Mouse (Mus musculus): ENCODE measurements at regions not wholly inside any gene's neighbourhood (a gene's known extent, or its start where the extent isn't known, plus 50 kb on each side); places are given as distances from the start of the nearest gene placed in this dataset.

DNA sequence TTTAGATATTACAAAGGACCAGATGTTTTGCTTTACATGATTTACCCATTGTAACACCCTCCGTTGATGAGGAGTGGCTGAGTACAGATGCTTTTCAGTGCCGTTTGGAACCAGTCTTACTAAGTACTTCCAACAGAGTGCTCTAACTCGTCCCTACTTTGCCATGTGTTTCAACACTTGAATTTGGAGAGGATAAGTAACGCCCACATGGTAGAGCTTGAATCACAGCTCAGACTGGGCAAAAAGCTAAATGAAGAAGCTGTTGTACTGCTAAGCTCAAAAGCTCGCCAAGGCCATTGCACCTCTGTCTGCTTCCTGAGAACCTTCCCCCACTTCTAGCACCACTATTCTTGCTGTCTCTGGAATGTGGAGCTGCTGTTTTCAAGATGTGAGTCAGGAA, 471.1 kb downstream of the Nfib start:
- DNase-seq (ENCODE audit: low read depth, low spot score) = no peak

DNA sequence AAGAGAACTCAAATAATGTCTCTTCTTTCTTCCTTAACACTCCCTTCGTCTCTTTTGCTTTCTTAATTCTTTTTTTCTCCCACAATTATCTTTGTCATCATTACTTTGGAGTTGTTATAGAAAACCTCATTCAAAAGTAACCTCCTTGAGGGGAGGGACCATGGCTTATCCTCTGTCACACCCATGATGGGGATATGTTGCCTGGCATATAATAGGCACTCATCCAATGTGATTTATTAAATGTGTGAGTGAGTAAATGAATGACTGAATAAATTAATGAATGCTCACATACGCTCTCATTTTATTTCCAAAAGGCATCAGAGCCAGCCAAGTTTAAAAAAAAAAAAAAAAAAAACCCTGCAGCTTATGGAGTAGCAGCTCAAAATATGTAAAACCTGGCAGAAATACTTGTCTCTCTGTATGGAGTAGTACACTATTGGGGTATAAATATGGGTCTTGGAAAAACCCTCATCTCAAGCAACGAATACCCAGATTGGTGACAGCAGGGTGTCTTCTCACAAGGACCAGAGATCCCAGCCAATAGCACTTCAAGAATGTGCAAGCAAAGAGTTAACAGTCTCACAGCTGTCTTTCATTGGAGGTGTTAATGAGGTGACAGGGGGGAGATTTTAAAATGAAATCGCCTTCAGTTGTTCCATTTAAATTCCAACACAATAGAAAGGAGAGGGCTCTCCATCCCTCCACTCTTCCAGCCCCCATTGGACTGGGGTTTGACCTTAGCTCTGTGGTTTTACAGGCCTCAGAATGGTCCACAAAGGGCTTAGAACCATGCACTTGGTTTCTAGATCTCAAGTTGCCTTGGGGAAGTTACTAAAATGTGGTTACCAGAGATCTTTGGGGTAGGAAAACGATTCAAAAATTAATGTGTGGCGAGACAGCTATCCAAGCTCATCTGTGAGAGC, 479.1 kb downstream of the Nfib start:
- DNase-seq (ENCODE audit: low read depth, low spot score) = no peak

DNA sequence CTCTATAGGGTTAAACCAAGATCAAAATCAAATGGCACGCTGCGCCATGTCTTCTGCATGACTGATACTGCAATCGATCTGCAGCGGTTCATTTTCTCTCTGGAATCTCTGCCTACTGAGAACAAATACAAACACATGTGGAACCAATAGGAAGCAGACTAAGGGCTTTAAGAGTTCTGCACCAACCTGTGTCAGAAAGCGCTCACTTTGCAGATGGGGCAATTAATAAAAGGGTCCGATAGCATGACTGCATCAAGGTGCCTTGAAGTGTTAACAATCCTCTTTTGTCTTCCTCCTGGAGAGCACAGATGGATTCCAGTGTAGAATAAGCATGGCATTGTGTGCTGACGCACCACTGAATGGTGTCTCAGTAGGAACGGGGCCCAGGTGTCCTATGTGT, 484.8 kb downstream of the Nfib start:
- no peak for DNase-seq (ENCODE audit: low read depth, low spot score)

DNA sequence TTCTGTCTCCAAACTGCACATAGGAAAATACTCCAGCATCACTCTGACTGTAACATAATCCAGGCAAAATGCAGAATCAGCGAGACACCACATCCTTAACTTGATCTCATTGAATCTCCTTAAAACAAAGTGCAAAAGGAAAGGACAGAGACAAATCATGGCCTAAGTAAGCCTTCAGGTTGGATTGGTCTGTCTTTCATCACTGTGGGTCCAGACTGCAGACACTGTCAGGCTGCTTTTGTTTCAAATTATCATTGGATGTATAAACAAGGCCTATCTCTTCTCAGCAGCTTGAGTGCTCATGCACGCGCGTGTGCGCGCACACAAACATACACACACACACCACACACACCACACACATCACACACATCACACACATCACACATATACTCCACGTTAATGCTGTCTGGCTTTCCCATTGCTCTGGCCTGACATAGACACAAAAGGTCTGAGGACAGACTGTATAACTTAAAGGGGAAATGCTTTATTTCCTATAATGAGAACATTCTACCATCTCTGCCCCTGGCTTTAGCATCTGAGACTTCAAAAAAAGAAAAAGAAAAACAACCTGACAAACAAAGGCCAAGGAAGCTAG, 485.3 kb downstream of the Nfib start:
- DNase-seq (ENCODE audit: low read depth, low spot score) = no peak

DNA sequence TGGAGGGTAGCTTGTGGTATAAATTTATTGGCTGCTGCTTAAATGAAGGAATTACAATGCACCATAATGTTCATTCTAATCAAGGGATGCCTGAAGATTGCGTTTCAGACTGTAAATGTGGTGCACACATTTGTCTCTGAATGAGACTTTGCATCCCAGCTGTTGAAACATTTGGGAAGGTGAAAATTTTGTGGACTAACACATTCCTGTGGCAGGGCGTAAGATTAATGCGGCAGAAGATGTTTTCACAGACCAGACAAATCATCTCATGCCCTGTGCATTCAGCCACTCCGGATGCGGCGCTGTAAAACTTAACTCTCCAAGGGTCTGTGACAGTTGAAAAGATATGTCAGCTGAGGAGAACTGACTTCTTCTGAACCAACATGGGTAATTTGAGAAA, 486.9 kb downstream of the Nfib start:
- no peak for DNase-seq (ENCODE audit: low read depth, low spot score)

DNA sequence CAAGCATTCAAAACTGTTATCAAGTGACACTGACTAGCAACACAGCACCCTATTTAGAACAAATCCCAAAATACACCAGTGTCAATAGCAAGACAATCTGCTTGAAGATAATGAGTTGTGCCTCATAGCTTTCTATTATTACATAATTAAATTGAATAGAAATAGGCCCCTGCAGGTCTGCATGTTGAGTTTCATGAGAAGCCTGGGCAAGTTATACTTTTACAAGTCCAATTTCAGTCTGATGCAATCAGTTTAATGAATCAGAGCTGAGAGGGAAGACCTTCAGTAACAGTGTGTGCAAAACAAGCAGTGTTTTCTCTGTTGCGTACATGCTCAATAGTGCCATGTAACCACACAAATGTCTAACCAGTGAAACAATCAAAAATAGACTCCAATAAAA, 498.5 kb downstream of the Nfib start:
- DNase-seq (ENCODE audit: low read depth, low spot score) = no peak

DNA sequence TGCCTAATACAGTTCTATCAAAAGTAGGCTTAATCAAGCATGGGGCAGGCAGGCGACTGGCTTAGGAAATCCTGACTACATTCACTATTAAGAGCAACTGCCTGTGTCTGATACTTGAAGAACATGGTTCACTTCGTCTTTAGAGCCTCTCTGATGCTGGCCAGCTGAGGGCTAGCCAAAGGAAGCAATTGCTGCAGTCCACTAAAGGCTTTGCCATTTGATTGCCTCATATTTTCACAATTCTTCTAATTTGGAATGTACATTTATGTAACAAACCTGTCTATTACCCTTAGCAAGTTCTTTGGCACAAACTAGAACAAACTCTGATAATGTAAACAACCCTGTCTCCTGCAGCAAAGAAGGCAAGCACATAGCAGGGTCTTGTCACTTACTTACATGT, 505.2 kb downstream of the Nfib start:
- DNase-seq (ENCODE audit: low read depth, low spot score) = peak; percentile 32

DNA sequence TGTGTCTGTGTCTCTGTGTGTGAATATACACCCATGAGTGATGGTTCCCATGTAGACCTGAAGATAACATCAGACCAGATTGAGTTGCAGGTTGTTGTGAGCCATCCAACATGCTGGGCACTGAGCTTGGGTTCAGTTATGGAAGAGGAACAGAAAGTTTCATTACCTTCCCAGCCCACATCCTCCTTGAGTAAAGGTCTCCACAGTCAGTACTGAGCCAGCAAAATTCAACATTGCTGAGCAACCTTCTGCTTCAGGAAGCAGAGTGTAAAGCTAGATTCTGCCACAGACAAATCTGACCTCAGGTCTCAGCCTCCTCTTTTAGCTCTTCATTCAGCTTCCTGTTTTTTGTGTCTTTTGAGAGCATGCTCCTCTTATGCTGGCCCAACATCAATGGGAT, 506.4 kb downstream of the Nfib start:
- DNase-seq (ENCODE audit: low read depth, low spot score) = no peak

DNA sequence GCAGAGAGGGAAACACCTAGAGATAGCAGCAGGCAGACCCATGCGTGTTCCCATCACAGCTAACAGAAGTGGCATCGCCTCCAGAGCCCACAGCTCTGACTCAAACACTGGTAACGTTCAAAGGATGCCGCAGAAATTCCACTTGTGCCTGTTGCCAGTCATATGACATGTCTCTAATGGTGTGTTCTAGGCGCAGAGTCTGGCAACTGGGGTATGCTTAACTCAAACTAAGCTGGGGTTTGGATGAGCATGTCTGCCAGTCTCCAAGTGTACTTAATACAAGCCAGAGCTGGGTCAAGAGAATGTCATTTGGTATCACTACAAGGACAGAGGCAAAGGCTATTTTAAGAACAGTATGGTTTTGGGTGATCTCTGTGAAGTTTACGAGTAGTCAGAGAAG, 507.9 kb downstream of the Nfib start:
- peak; percentile 18 for DNase-seq (ENCODE audit: low read depth, low spot score)

DNA sequence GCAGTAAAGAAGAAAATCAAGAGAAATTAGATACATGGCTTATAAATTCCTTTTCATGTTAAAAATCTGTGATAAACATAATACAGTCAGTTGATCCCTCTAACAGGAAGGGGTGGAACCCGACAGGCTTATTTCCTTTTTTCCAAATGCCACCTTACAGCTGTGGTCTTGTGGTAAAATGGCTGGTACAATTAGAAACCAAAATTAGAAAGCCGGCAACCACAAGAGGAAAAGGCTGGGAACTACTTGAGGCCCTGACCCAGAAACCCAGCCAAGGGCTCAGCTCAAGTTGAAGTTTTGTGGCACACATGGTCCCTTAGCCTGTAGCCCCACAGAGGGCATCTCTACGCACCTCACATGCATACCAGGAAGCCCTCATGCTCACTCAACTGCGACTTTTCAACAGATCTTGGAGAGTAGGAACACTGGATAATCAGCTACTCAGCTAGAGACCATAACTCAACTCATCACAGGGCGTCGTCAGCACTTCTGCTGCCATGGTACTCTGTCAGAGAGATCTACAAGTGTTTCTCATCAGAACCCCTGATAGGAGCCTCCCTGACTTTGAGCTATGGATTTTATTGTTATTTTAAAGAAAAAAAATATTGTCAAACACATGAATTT, 509.4 kb downstream of the Nfib start:
- DNase-seq (ENCODE audit: low read depth, low spot score) = peak; percentile 43

DNA sequence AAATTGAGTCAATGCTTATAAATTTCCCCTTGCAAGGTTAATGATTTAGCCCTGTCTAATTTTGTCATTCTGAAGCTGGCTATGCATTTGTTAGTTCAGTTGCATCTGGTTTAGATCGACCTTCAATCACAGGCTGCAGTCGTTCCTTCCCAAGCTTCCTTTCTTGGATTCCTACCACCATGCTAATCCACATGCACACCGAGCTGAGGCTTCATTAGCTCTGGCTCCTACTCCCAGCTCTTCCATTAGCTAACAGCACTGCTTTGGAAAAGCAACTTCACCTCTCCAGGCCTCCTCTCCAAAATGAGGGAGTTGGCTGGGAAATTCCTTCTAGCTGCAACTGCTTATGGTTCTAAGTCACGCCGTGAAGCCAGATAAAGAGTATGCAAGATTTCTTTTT, 511.6 kb downstream of the Nfib start:
- DNase-seq (ENCODE audit: low read depth, low spot score) = no peak

DNA sequence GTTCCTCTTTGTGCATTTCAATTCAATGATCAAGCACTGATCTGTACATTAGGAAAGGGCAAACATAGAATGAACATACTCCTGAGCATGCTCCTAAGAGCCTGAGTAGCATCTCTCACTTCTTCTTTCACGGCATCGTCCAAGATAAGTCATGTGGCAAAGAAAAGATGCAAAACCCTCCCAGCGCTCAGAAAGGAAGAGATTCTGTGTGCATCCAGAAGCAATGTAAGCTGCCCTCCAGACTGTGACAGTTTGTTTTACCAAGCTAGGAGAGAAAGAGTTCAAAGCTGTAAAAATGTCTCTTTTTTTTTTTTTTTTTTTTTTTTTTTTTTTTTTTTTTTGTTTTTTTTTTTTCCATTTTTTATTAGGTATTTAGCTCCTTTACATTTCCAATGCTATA, 518.7 kb downstream of the Nfib start:
- no peak for DNase-seq (ENCODE audit: low read depth, low spot score)

DNA sequence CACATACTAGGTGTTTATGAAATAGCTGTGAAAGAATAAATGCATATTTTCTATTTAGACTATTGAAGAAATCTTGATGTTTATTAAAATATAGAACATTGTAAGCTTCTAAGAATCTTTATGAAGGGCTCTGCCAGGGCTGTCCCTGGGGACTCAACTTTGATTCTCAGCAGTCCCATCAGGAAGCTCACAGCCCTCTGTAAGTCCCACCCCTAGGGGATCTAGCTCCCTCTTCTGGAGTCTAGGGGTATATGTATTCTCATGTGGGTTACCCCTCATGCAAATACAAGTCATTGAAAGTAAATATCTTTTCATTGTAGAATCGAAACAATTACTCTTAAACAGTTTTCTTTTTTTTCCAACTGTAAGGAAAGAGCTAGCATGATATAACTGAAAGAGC, 521.6 kb downstream of the Nfib start:
- no peak for DNase-seq (ENCODE audit: low read depth, low spot score)

DNA sequence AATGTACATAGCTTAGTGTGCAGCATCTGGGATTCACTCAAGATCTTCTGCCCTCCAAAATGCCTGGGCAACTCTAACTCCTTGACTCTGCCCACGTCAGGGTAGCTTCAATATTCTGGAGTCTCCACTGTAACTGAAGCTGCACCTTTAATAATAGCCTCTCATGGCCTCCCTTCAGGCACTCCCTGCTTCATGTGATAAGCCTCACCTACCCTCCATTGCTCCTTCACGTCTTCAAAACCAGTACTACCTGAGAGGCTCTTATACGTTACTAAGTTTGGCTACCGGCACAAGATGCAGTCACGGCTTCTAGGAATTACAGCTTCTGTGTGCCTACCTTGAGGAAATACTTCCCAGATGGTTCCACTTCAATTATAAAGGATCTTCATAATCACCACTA, 527.4 kb downstream of the Nfib start:
- DNase-seq (ENCODE audit: low read depth, low spot score) = no peak

DNA sequence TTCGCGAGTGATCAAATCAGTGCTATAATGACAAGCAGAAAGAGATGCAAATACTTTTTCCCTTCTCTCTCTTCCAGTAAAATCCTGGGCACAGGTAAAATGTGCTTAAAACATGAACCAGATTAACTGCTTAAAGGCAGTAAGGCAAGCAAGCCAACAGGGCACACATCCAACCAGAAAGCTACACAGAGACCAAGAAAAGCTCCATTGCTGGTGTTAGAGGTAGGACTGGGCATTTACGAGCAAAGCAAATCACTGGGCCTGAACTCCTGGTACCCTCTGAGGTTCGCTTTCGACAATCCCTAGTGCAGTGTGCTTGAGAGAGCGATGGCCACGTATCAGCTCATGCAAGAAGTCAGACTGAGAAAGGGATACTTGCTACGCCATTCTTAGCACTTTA, 528.8 kb downstream of the Nfib start:
- no peak for DNase-seq (ENCODE audit: low read depth, low spot score)

DNA sequence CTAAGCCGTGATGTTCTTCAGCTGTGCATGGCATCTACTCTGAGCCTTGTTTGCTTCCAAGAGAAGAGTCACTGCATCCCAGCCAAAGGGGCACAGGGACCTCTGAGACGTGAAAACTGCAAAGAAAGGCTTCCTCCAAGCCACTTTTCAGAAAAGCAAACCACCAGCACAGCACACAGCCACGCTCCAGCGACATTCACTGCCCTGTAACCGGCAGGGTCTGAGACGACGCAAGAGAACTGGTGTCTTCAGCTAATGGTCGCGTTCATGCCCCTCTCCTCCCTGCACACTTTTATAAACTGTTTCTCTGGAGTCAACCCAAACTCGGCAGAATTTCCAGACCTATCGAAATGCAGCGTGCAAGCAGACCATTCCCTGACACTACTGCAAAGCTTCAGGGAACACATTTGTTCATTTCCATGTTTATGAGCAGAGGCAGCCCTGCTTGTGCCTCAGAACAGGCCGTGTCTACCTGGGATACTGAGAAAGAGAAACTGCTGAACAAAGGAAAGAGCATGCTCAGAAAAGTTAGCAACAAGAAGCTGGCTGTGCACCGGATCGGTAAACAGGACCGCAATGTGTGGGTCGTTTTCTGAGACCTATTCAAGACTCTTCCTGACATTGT, 532.0 kb downstream of the Nfib start:
- no peak for DNase-seq (ENCODE audit: low read depth, low spot score)

DNA sequence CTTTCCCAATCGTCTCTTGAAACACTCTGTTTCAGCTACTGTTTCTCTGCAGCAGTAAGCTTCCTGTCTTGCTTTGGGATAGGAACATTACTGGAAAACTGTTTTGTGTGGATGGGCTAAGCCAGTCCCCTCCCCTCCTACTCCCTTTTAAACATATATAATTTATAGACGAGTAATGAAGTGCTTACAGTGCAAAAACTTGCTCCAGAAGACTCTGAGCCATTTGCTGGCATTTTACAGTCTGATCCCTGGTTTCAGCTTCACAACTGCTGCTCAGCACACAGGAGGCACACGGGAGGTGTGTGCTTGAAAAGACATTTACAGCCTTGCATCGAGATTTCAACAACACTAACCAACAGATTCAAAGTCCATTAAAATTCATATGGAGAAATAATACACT, 534.6 kb downstream of the Nfib start:
- no peak for DNase-seq (ENCODE audit: low read depth, low spot score)

DNA sequence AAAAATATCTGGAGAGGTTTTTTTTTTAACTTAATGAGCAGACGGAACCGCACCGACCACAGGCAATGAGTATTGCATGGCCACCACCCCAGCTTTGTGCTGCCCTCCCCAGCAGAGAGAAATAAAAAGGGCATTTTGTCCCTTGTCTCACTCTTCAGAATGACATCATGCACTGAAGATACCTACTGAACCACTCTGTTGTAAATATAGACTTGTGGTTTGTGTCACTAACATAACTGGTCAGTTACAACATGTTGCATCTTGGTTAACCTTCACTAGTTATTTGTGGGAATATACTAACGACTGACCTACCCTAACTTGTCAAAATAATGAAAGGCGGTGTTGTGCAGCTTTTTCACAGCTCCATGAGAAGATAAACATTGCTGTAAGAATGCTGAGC, 537.5 kb downstream of the Nfib start:
- DNase-seq (ENCODE audit: low read depth, low spot score) = no peak

DNA sequence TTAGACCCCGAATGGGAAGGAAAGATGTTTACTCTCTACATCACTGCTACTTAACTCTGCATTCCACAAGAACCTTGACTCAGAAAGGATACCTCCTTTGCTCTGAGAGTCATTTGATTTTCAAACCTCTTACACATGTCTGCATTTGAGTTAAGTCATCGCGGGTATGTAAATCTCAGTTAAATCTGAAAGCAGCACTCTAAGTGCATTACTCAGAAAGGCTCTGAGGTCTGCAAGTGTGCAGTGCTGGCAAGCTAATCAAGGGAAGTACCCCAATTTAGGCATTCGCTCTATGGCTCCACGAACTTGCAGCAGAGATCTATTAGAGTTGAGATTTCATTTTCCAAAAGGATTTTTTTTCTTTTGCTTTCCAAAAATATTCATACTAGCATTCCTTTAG, 538.2 kb downstream of the Nfib start:
- DNase-seq (ENCODE audit: low read depth, low spot score) = no peak

DNA sequence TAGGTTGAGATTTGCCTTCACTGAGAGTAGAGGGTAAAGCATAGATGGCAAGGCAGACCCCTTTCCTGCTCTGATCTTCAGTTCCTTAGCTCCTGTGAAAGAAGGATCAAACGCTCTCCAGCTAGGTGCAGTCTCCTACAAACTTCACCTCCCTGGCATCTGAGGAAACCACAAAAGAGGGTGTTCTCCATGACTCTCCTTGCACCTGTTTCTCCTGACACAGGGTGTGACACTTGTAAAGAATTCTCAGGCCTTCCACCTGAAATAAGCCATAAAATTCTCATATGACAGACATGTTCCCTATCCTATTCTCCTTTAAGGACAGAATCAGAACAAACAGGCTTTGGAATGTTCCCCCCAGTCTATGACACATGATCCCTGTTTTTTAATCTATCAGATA, 538.7 kb downstream of the Nfib start:
- DNase-seq (ENCODE audit: low read depth, low spot score) = no peak

DNA sequence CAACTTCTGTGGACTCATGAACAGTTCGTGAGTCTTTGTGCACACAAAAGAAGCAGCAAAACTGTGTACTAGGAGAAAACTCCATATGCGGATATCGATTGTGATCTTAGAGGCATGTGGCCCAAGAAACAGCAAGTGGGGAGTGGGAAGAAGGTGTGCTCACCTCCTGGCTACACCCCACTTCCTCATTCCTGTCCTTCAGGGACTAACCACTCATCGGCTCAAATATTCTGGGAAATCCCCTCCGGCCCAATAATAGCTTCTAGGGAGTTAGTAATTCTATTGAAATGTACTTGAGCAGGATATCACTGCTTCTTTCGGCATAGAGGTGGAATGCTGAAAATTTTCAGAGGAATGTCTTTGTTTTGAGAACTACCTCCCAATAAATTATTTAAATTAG, 539.5 kb downstream of the Nfib start:
- DNase-seq (ENCODE audit: low read depth, low spot score) = no peak

DNA sequence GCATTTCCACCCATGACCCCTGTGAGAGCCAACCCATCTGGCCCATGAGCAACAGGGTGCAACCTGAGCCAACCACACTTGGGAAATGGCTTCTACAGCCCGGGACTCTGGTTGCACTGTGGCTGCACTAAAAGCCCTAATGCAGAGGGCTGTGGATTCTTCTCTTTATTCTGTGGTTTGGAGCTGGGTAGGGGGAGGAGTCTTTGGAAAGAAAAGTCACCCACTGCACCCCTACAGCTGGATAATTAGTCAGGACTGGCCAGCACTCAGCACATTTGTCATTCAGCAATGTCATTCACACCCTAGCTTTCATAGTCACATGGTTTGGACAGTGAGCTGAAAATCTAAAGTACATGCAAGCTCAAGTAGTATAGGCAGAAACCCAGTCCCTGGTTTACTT, 541.5 kb downstream of the Nfib start:
- DNase-seq (ENCODE audit: low read depth, low spot score) = peak; percentile 21

DNA sequence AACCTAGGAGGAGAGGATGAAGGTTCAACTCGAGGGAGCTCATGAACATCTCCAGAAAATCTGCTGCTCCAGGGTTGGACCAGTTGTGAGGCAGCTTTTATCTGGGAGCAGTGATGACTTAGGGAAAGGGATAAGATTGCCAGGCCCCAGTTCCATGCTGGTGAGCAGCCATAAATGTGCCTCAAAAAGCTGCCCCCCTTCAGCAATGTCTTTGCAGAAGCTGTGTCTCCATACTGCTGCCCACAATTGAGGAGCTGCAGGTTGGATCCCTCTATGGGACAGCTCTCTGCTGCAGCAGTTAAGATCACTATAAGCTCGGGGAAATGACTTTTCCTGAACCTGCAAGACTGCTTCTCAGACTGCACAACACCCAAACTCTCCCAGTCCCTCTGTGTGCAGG, 543.7 kb downstream of the Nfib start:
- DNase-seq (ENCODE audit: low read depth, low spot score) = no peak

All from skeletal muscle tissue, adult 2 months (tissue).